In genomic region chr5:121389691-121390090, GRCm38 (mm10) we compare ENCODE assay signal across 27 mouse cellular contexts. TPM values are rescaled to one million over a fixed set of nuclear protein-coding genes. Genes with fewer than 3 reads are reported as not detected.
DNase-seq lines count a peak whose midpoint lies in the region; ATAC-seq and TF ChIP-seq lines count a peak whose summit lies in the region.
"Had no signal": no experiment of that assay in that cellular context is flagged by ENCODE, and none has a peak within 500 bp of the region (broad histone marks: within the 10 kb centered on the region; RNA-seq: fewer than 3 reads in every experiment).

No protein-coding gene starts in this region.

- H3K4me3 ChIP-seq in hindbrain, embryonic 12.5 days: no peak overlapping the region
- no peak overlapping the region for H3K4me3 ChIP-seq in hindbrain, postnatal 0 days (ENCODE audit: low read length)
- H3K4me3 ChIP-seq in midbrain, embryonic 12.5 days: no peak overlapping the region
- no peak overlapping the region for H3K4me3 ChIP-seq in midbrain, embryonic 16.5 days (ENCODE audit: low read depth, low read length)
- H3K4me3 ChIP-seq: embryonic facial prominence, embryonic 13.5 days; erythroblast, embryonic 14.5 days; heart, embryonic 13.5 days; limb, embryonic 13.5 days; liver, embryonic 15.5 days; midbrain, embryonic 10.5 days had no signal

- peak overlapping the region; percentile 5; the same call in 1 of the 2 replicates for H3K9ac ChIP-seq in hindbrain, embryonic 12.5 days
- H3K9ac ChIP-seq in hindbrain, postnatal 0 days (replicated peaks; ENCODE audit: low read length): no peak overlapping the region; the same call in 1 of the 2 replicates
- peak overlapping the region; percentile 28; the same call in 1 of the 2 replicates for H3K9ac ChIP-seq in midbrain, embryonic 12.5 days (replicated peaks)
- no peak overlapping the region for H3K9ac ChIP-seq in midbrain, embryonic 16.5 days (ENCODE audit: low read depth, low read length)
- H3K9ac ChIP-seq: heart, embryonic 13.5 days; hindbrain, embryonic 14.5 days; limb, embryonic 13.5 days; liver, embryonic 15.5 days had no signal

- H3K4me1 ChIP-seq in hindbrain, embryonic 12.5 days: peaks cover 7% of the 10 kb centered on the region
- no peaks in the 10 kb centered on the region for H3K4me1 ChIP-seq in hindbrain, postnatal 0 days (ENCODE audit: insufficient read depth, low read length)
- H3K4me1 ChIP-seq in midbrain, embryonic 12.5 days: peaks cover 13% of the 10 kb centered on the region
- peaks cover 5% of the 10 kb centered on the region; the same call in 1 of the 2 replicates for H3K4me1 ChIP-seq in midbrain, embryonic 16.5 days (ENCODE audit: control insufficient read depth, insufficient read depth, low read length)

- no peaks in the 10 kb centered on the region for H3K36me3 ChIP-seq in hindbrain, embryonic 12.5 days
- H3K36me3 ChIP-seq in hindbrain, postnatal 0 days (ENCODE audit: insufficient read depth, low read length): no peaks in the 10 kb centered on the region
- H3K36me3 ChIP-seq in midbrain, embryonic 12.5 days: no peaks in the 10 kb centered on the region
- no peaks in the 10 kb centered on the region for H3K36me3 ChIP-seq in midbrain, embryonic 16.5 days (ENCODE audit: control insufficient read depth, insufficient read depth, low read length)
- H3K36me3 ChIP-seq: embryonic facial prominence, embryonic 13.5 days; heart, embryonic 13.5 days; limb, embryonic 13.5 days; liver, embryonic 15.5 days; midbrain, embryonic 10.5 days had no signal

- H3K4me2 ChIP-seq in hindbrain, embryonic 12.5 days (replicated peaks): no peak overlapping the region
- no peak overlapping the region for H3K4me2 ChIP-seq in hindbrain, postnatal 0 days (ENCODE audit: low read depth, low read length)
- H3K4me2 ChIP-seq in midbrain, embryonic 12.5 days (replicated peaks): no peak overlapping the region
- no peak overlapping the region for H3K4me2 ChIP-seq in midbrain, embryonic 16.5 days (ENCODE audit: low read length)
- H3K4me2 ChIP-seq: embryonic facial prominence, embryonic 13.5 days; heart, embryonic 13.5 days; hindbrain, embryonic 14.5 days; limb, embryonic 13.5 days; liver, embryonic 15.5 days had no signal

- DNase-seq in hindbrain, postnatal 0 days (ENCODE audit: low spot score): no peak
- DNase-seq in adipocyte (ENCODE audit: low spot score): peak; percentile 77
- no peak for DNase-seq in spleen, adult 12 weeks (ENCODE audit: low spot score)
- DNase-seq in Muller cell, postnatal 12 days (ENCODE audit: inconsistent ontology term): no peak
- DNase-seq: adrenal gland, adult 8-10 months; B cell, adult 2 months; cerebellum, adult 2 months; cerebellum, postnatal 36 days; embryo, embryonic 11 days; gastrocnemius, postnatal 10 days; heart, postnatal 14 days; kidney, adult 2 months; layer of hippocampus, postnatal 36 days; spleen, adult 18-20 months; thymus, postnatal 14 days had no signal

- no peak for ATAC-seq in hindbrain, embryonic 12.5 days (ENCODE audit: low FRiP score)
- ATAC-seq in hindbrain, postnatal 0 days: no peak
- no peak for ATAC-seq in midbrain, embryonic 12.5 days (ENCODE audit: low FRiP score, low read depth)
- ATAC-seq in midbrain, embryonic 16.5 days: no peak
- ATAC-seq: forebrain, embryonic 14.5 days had no signal

- no peak for TF ChIP-seq CTCF in hindbrain, postnatal 0 days (IDR thresholded peaks at IDR 0.05; ENCODE audit: low read depth)

- no peaks in the 10 kb centered on the region for H3K9me3 ChIP-seq in hindbrain, embryonic 12.5 days (replicated peaks)
- no peaks in the 10 kb centered on the region for H3K9me3 ChIP-seq in hindbrain, postnatal 0 days (ENCODE audit: low read length)
- no peaks in the 10 kb centered on the region for H3K9me3 ChIP-seq in midbrain, embryonic 12.5 days
- H3K9me3 ChIP-seq in midbrain, embryonic 16.5 days (replicated peaks; ENCODE audit: control insufficient read depth, low read length, poor library complexity, severe bottlenecking): no peaks in the 10 kb centered on the region
- H3K9me3 ChIP-seq: heart, embryonic 13.5 days; limb, embryonic 13.5 days; liver, embryonic 15.5 days; midbrain, embryonic 10.5 days had no signal

- peaks cover 5% of the 10 kb centered on the region; the same call in 1 of the 2 replicates for H3K27me3 ChIP-seq in hindbrain, embryonic 12.5 days
- H3K27me3 ChIP-seq in hindbrain, postnatal 0 days (ENCODE audit: insufficient read depth, low read length): no peaks in the 10 kb centered on the region
- H3K27me3 ChIP-seq in midbrain, embryonic 12.5 days: peaks cover 17% of the 10 kb centered on the region
- H3K27me3 ChIP-seq in midbrain, embryonic 16.5 days (ENCODE audit: control insufficient read depth, insufficient read depth, low read depth, low read length): no peaks in the 10 kb centered on the region
- H3K27me3 ChIP-seq: embryonic facial prominence, embryonic 13.5 days; heart, embryonic 13.5 days had no signal

- H3K27ac ChIP-seq in hindbrain, embryonic 12.5 days: no peak overlapping the region
- no peak overlapping the region for H3K27ac ChIP-seq in hindbrain, postnatal 0 days
- 0 out of 2 replicates have a peak overlapping the region, but pooled peaks have one; percentile 49 for H3K27ac ChIP-seq in midbrain, embryonic 12.5 days (replicated peaks)
- no peak overlapping the region for H3K27ac ChIP-seq in midbrain, embryonic 16.5 days (ENCODE audit: low read length)
- H3K27ac ChIP-seq: embryonic facial prominence, embryonic 13.5 days; heart, embryonic 13.5 days; hindbrain, embryonic 14.5 days; kidney, postnatal 0 days; limb, embryonic 13.5 days; liver, embryonic 15.5 days; midbrain, embryonic 10.5 days had no signal

RNA-seq across cellular contexts. Expression of gene Trafd1, which starts 4.3 kb away (rescaled TPM):
- 115 and 116 TPM in 2 replicates for polyA plus RNA-seq in hindbrain, embryonic 12.5 days (2016; fragmentation: Nextera tagmentation; extraction: Ambion mirVana)
- total RNA-seq in hindbrain, postnatal 0 days (2014; rRNA removed): 81.9 and 94.4 TPM in 2 replicates
- polyA plus RNA-seq in hindbrain, postnatal 0 days (2015; fragmentation: Nextera tagmentation; extraction: Ambion mirVana): 107 and 108 TPM in 2 replicates
- polyA plus RNA-seq in midbrain, embryonic 12.5 days (2016; fragmentation: Nextera tagmentation; extraction: Ambion mirVana): 124 TPM in 2 replicates
- polyA plus RNA-seq in midbrain, embryonic 16.5 days (2015; fragmentation: Nextera tagmentation; extraction: Ambion mirVana): 135 and 140 TPM in 2 replicates

RNA-seq across cellular contexts. Expression of gene Naa25, which starts 8.0 kb away (rescaled TPM):
- polyA plus RNA-seq in hindbrain, embryonic 12.5 days (2016; fragmentation: Nextera tagmentation; extraction: Ambion mirVana): 42.7 and 43.3 TPM in 2 replicates
- total RNA-seq in hindbrain, postnatal 0 days (2014; rRNA removed): 32.9 and 33.9 TPM in 2 replicates
- 37.5 and 38.3 TPM in 2 replicates for polyA plus RNA-seq in hindbrain, postnatal 0 days (2015; fragmentation: Nextera tagmentation; extraction: Ambion mirVana)
- 46.0 and 48.3 TPM in 2 replicates for polyA plus RNA-seq in midbrain, embryonic 12.5 days (2016; fragmentation: Nextera tagmentation; extraction: Ambion mirVana)
- polyA plus RNA-seq in midbrain, embryonic 16.5 days (2015; fragmentation: Nextera tagmentation; extraction: Ambion mirVana): 54.0 and 55.0 TPM in 2 replicates

Comparison
In these comparisons a context has a peak if more than half of its experiments do, and no peak if none do; other contexts are left out.
1. H3K9ac ChIP-seq: peak in hindbrain, embryonic 12.5 days (single experiment) and midbrain, embryonic 12.5 days (single experiment); none in hindbrain, postnatal 0 days (single experiment) and midbrain, embryonic 16.5 days (single experiment).